Mouse (Mus musculus) layer of hippocampus, adult 2 months (tissue): ENCODE data around the gene Hk1. TPM values are rescaled to one million over a fixed set of nuclear protein-coding genes. Genes with fewer than 3 reads are reported as not detected.

ENCODE experiments used
- DNase-seq, 2 experiments: peaks; one replicate each; pipeline ENCODE4 v3.0.0; 2022; ENCODE audit warnings: low spot score in 2 of 2
- H3K27ac ChIP-seq: fragments of 200-600 bp; 2 replicates; pipeline ENCODE4 v1.8.1; 2022
- H3K4me3 ChIP-seq: fragments of 200-600 bp; 2 replicates; pipeline ENCODE4 v1.8.1; 2022; ENCODE audit warnings: mild to moderate bottlenecking
- CTCF ChIP-seq: fragments of 200-600 bp; conservative IDR thresholded peaks from 2 replicates; pipeline ENCODE4 v1.8.1; 2022; ENCODE audit warnings: antibody characterized with exemption, mild to moderate bottlenecking, moderate library complexity
- total RNA-seq, 2 experiments: library from RNA; stranded (reverse); gene quantifications; 2 replicates each; pipeline ENCODE4 v1.2.3; 2021

Hk1 gene
- total RNA-seq, 2 experiments from 2014 or later: 292 to 307 TPM

DNA sequence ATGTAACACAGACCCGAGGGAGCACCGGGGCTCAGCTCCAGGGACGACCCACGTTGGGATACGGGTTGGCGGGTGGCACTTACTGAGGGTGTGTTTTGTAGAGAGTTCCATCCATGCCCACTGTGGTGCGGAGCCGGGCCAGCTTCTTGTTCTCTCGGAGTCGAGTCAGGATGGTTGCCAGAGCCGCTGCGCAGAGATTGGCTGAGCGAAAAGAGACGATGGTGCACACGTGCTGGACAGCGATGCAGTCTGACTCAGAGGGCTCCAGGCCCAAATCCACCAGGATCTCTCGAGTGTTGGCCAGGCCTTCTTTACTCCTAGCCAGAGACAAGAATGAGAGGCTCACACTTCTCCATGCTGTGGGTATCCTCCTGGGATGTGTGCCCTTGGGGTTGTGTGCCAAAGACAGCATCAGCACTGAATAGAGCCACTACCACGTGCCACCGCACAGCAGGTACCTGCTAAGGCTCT is 22.0 kb upstream of the Hk1 start:
- Histone ChIP-seq H3K4me3 (no peak overlapping the region), H3K27ac (no peak overlapping the region)
- peak; percentile 13 to 23 for DNase-seq
- no peak; the same call in 1 of the 2 replicates for TF ChIP-seq CTCF

DNA sequence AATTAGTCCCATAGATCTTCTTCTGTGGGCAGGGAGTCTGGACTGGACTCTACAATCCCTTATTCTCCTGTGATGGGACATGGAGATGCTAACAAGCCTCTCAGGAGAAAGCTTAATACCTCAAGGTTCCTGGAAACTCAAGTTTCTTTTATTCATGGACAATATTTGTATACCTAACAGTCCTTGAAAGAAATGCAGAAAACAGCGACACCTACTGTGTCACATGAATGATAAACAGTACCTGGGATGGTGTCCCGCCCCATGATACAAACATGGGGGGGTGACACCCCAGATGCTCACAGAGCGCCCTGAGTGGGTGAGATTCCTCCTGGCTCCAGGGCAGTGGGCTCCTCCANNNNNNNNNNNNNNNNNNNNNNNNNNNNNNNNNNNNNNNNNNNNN is 3.3 kb upstream of the Hk1 start:
- Histone ChIP-seq H3K4me3 (no peak overlapping the region), H3K27ac (no peak overlapping the region)
- TF ChIP-seq CTCF: peak; percentile 20; the same call in 1 of the 2 replicates
- no peak for DNase-seq

DNA sequence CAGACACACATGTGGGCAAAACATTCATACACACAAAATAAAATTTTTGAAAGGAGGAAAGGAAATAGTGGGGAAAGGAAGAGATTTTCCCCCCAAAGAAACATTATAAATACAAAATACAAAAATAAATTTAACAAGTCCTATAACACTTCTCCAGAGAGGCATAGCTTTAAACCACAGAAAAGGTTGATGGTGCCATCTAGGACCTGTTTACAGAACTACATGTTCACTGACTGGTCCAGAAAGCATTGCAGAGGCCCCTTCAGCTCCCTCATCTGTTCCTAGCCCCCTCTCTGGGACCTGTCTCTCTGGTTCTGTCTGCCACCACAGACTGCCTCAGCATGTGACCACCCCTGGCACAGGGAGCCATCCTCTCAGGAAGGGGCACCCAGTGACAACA is 1.2 kb upstream of the Hk1 start:
- Histone ChIP-seq H3K27ac (no peak overlapping the region), H3K4me3 (no peak overlapping the region)
- no peak for DNase-seq
- peak; percentile 70 for TF ChIP-seq CTCF

DNA sequence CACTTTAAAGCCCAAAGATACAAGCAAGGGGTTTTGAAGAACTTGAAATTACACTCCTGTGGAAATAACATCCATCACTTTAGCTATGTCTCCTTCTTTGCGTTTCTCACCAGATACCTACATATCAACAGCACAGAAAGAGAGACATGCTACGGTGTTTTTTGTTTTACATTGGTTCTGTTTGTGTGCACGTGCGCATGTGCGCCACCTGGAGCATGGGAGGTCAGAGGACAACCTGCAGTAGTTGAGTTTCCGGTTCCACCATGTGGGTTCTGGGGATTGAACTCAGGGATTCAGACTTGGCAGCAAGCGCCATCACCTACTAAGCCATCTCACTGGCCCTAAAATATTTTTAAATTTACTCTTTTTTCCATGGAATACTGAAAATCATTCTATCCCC is 20.9 kb downstream of the Hk1 start:
- H3K27ac ChIP-seq: no peak overlapping the region
- H3K4me3 ChIP-seq: no peak overlapping the region
- no peak for DNase-seq
- TF ChIP-seq CTCF: peak; percentile 31; the same call in 1 of the 2 replicates

DNA sequence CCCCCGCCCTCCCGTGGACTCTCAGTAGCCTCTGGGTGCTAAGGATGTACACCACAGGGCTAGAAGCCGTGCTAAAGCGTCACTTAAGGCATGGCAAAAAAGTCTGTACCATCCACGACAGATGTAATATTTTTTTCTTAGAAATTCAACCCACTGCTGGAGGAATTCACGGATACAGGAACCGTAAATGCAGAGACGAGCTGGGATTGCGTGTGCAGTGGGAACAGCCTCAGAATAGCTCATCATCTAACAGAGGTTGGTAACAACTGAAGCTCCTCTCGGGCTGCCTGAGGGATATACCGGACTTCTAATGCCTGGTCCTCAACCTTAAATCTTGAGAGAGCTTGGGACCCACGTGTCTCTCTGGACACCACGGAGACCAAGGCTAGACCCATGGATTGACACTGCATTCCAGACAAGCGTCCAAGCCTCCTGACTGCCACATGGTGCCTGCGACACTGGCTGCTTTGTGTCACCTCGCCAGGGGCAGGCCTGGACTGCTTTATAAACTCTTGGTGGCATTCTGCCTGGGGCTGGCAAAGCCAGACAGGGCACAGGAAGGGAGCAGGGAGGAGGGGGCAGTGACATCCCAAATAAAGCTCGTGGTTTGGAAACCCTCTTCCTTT is 23.5 kb downstream of the Hk1 start:
- DNase-seq: peak; percentile 51 to 52

DNA sequence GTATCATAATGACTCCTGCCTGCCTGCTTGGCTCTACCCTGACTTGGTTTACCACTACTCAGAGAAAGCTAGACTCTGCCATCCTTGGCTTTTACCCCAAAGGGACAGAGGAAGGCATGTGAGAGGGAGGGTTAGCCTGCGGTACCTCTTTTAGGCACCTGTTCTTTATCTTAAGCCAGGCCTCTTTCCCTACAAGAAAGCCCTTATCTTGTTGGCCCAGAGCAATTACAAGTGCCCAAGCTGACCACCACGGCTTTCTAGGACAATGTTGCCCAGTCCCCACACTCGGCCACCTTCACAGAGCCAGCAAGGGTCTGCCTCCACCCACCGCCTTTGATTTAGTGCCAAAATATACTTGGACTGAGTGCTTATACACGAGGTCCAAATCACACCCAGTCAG is 34.6 kb downstream of the Hk1 start:
- Histone ChIP-seq H3K27ac (no peak overlapping the region), H3K4me3 (no peak overlapping the region)
- no peak for DNase-seq
- TF ChIP-seq CTCF: no peak

More for the DNA sequence above, 23.5 kb downstream of the Hk1 start:
- no peak for TF ChIP-seq CTCF
- no peak overlapping the region for H3K4me3 ChIP-seq
- H3K27ac ChIP-seq: peak overlapping the region; percentile 40; the same call in 1 of the 2 replicates

DNA sequence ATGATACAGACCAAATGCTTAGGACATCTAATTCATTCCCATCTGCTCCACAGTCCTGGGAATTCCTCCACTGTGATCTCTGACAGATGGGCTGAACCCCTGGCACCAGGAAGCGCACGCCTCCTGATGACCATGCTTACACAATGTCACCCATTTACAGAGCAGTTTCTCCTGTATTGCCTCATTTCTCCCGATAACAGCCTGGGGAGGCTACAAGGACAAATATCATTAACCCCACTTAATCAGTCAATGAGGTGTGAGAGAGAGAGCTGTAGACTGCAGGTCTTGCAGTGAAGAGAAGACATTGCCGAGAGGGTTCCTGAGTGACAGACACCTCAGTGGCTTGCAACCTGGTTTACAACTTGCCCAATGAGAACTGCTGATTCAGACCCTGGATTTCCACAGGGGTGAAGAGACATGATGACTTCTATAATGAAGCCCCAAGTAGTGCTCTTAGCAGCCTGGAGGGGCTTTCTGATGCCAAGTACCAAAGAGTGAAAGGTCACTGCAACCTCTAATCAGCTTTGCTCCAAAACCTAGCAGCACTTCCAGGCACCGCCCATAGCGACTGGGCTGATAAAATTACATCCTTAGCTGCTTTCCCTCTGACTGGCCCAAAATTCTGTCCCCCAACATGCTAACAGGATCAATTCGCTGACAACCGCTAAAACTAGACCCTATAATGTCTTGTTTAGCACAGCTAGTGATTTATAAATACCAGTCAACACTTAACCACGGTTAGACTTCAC is 35.5 kb downstream of the Hk1 start:
- Histone ChIP-seq H3K4me3 (no peak overlapping the region), H3K27ac (no peak overlapping the region)
- TF ChIP-seq CTCF: no peak
- DNase-seq: no peak

DNA sequence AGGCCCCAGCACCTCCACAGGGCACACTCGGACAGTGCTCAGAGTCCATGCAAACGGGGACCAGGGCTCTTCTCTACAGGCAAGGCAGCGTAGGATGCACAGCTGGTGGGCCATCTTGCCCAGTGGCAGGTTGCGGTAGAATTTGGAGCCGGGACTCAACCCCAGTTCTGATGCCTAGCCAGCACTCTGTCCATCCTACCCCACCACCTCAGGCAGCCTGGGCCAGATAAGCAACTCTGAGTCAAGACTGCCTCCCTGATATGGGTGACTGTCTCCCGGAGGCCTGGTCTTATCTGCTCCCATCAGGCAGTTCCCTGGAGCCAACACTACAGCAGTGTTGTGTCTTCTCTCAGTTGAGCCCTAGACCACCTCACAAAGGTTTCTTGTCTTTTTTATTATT is 37.2 kb downstream of the Hk1 start:
- Histone ChIP-seq H3K4me3 (no peak overlapping the region), H3K27ac (no peak overlapping the region)
- no peak for DNase-seq
- no peak for TF ChIP-seq CTCF

DNA sequence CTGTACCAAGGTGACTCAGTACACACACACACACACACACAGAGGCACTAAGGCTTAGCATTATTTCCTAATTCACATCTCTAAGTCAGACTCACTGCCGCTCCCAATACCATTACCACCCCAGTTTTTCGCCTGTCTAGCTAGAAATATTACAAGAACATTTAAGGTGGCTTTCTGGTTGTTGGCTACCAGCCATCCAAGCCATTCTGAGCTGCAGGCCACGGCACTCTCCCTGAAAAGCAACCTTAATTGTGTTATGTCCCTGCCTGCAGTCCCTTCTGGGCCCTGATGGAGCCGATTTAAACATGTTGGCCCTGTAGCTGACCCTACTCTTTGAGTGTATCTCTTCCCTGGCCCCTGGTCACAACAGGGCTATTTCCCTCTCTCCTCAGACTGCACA is 37.8 kb downstream of the Hk1 start:
- no peak overlapping the region for H3K27ac ChIP-seq
- TF ChIP-seq CTCF: no peak
- no peak for DNase-seq
- H3K4me3 ChIP-seq: no peak overlapping the region

DNA sequence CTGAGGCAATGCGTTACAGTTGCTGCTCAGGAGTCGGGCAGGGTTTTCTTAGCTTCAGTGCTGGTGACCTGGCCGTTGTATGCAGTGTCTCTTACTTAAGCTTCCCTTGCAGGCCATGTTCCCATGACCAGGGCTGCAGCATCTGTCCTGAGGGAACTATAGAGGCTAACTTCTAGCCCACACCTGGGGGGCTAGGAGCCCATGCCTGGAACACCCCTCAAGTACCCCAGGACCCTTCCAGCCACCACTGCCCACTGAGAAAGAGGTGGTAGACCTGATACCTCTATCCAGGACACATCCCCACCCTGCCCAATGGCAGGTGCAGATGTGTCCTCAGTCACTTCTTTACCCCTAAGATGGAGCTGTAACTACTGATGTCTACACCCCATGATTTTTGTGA is 38.7 kb downstream of the Hk1 start:
- DNase-seq: no peak
- Histone ChIP-seq H3K4me3 (peak overlapping the region; percentile 97), H3K27ac (peak overlapping the region; percentile 90)
- TF ChIP-seq CTCF: no peak

DNA sequence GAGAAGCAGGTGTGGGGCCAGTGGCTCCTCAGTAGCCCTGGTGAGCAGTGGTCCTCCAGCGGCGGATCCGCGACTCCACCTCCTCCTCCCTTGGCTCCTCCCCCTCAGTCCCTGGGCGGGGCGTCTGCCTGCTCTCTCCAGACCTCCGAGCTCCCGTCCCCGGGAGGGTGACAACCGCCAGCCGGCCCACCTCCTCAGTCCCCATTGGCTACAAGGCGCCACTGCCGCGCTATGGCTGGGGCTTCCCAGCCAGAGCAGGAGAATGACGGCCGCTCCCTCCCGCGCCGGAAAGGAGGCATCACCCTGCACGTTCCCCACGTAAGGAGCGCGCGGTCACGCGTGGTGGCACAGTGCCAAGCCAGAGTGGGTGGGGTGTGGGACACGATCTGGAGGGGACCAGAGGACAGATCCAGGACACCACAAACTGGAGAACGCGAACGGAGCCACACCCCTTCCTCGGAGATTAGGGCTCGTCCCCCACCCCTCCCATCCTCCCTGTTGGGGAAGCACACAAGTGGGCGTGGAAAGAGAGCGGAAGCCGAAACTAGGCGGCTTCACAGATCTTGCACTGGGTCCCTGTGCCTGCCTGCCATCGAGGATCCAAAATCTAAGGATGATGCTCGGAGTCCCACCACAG is 39.5 kb downstream of the Hk1 start:
- TF ChIP-seq CTCF: no peak
- H3K27ac ChIP-seq: peak overlapping the region; percentile 90
- peak overlapping the region; percentile 97 for H3K4me3 ChIP-seq
- DNase-seq: peak; percentile 97 to 98

DNA sequence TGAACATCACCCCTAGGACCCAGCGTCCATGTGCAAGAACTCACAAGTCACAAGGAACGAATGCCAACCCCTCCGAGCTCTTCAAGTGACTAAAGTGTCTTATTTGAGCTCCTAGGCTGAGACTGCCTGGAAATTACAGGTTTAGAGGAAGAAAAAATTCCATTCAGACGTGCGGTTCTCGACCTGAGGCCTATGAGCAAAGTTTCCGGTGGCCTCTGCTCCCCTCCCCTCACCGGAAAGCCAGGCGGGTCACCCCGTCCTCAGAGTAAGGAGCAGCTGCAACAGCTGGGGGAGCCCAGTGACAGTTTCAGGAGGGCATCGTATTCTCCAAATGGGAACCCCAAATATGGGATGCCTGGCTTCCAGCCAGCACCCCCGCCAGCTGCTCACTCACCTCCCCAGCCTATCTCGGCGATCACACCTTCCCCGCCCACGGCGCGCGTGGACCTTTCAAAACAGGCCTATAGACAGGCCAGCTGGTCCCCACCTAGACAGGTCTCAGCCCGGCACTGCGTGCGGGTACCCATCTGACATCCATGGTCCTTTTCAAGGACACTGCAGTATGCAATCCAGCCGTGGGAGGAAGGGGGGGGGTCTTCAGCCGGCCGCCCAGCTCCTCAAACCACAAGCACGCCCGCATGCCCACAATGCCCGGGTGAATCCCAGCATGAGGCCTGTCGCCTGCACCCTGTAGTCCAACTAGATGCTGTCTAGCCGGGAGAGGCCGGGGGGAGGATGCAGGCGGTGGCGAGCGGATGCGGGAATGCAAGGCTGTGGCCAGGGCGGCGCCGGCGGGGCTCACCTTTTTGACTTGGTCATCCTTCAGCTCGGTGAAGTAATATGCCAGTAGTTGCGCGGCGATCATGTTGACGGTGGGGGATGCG is 40.3 kb downstream of the Hk1 start:
- H3K27ac ChIP-seq: peak overlapping the region; percentile 90
- no peak for TF ChIP-seq CTCF
- H3K4me3 ChIP-seq: peak overlapping the region; percentile 97
- DNase-seq: peak in 1 of 2 experiments; percentile 46
